Mouse (Mus musculus) cortical plate, adult 2 months (tissue): ENCODE data around the gene Rbm15b.

ENCODE experiments used
- CTCF ChIP-seq: fragments of 200-500 bp; IDR thresholded peaks from 2 replicates; pipeline ENCODE4 v1.5.1; 2011; ENCODE audit warnings: mild to moderate bottlenecking, control low read depth, low read length; ENCODE audit not compliant: insufficient read depth; ENCODE audit errors: extremely low read depth
- POLR2A ChIP-seq: fragments of 200-500 bp; IDR thresholded peaks from 2 replicates; pipeline ENCODE4 v1.6.1; 2011; ENCODE audit warnings: mild to moderate bottlenecking, low read length, control low read depth; ENCODE audit not compliant: insufficient read depth; ENCODE audit errors: extremely low read depth

GRCm38 (mm10) chr9:106840569-106840968, 46.7 kb downstream of the Rbm15b start:
- TF ChIP-seq CTCF (no peak), POLR2A (no peak)
